Mouse (Mus musculus) embryo, embryonic 10.5 days (tissue): ENCODE measurements at regions not wholly inside any gene's neighbourhood (a gene's known extent, or its start where the extent isn't known, plus 50 kb on each side); places are given as distances from the start of the nearest gene placed in this dataset.

ENCODE experiments used
- DNase-seq: peaks from one replicate; pipeline ENCODE4 v3.0.0-alpha.2; 2015; ENCODE audit warnings: low spot score

DNA sequence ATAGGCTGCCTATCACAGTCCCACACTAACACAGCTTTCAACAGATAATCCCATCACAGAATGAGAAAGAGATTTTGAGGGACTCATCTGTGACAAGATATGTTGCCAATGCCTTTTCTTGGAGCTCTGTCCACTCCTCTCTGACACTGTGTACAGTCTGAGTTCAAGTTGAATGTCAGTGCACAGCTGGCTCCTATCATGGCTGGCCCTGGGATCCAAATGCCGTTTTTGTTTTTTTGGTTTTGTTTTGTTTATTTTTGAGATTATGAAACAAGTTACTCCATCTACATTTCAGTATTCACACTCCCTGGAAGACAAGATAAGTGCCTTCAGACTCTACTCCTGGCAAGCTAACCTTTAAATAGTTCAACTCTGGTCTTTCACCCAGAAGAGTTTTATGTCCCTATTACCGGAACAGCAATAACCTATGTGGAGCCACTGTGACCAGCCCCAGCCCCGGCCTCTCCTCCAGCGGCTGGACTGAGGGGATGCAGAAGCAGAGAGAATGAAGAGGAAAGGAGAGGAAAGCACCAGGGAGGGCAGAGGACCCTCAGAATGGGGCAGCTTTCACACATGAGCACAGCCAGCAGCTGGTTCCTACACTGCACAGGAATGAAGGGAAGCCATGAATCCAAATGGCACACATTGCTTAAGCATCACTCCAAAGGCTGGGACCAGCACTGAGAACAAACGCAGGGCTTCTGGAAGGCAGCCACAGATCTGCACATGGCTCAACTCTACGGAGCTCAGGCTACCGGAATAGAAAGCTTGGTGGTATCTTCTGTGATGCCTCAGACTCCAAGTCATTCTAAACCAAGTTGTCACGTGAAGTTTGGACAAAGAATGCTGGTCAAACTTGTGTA is 99.9 kb upstream of the Nsun2 start:
- no peak for DNase-seq

GRCm38 (mm10) chr13:69439486-69439885 is 94.1 kb upstream of the Nsun2 start:
- no peak for DNase-seq

GRCm38 (mm10) chr13:69441798-69442197 is 91.7 kb upstream of the Nsun2 start:
- DNase-seq = peak; percentile 50

DNA sequence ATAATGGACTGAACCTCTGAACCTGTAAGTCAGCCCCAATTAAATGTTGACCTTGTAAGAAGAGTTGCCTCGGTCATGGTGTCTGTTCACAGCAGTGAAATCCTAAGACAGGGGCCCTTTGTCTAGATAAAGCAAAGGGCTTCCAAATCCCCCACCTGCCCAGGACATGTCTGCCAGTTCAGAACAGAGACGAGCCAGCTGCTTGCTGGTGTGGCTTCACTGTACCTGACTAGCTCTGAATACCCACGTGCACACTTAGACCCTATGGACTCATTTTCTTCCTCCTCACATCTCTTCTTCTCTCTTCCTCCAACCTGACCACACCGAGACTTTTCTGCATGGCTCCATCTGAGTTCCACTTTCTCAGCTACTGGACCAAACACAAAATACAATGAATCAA is 87.9 kb upstream of the Nsun2 start:
- DNase-seq = no peak
